Mouse (Mus musculus): Measurements from ENCODE around the gene Tgfbrap1.
A peak's percentile ranks its signal among the peaks of the same experiment; 100 is the strongest.

DNA sequence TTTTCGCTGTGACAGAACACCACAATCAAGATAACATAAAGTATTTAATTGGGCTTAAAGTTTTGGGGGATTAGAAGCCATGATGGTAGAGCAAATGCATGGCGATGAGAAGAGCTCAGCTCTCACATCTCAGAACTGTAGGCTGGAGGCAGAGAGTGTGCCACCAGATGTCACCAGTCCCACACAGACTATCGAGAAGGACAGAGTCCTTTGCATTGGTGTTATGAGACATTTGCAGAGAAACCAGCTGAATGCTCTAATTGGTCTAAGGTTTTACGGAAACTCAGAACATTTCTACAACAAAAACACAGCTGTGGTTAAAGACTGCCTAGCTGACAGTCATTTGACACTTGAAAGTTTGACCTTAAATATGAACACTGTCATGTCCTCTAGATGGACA, 44.8 kb upstream of the Tgfbrap1 start:
- peak; percentile 58 for TF ChIP-seq CTCF (IDR thresholded peaks at IDR 0.05; ENCODE audit: low read depth)
- no peak for TF ChIP-seq EP300 (IDR thresholded peaks at IDR 0.05; ENCODE audit: low read depth)
